Mouse (Mus musculus) liver, postnatal 0 days (tissue): Measurements from ENCODE around the gene Plin1. TPM values are rescaled to one million over a fixed set of nuclear protein-coding genes. Genes with fewer than 3 reads are reported as not detected.

Source experiments
- ATAC-seq: fragments of 200-750 bp; cut with Nextera tagmentation; 2 replicates; pipeline ENCODE4 v1.8.0; 2017; ENCODE audit warnings: mild to moderate bottlenecking, moderate library complexity
- DNase-seq: peaks from one replicate; pipeline ENCODE4 v3.0.0-alpha.2; 2016
- H3K27ac ChIP-seq: fragments of 300-500 bp; sonication (generic); 2 replicates; pipeline ENCODE4 v1.5.1; 2014; ENCODE audit warnings: antibody characterized with exemption, moderate library complexity, mild to moderate bottlenecking, low read depth
- H3K27me3 ChIP-seq: fragments of 300-500 bp; sonication (generic); 2 replicates; pipeline ENCODE4 v1.6.1; 2014; ENCODE audit warnings: low read length, control low read depth, mixed read lengths; ENCODE audit not compliant: insufficient read depth
- H3K36me3 ChIP-seq: fragments of 300-500 bp; sonication (generic); replicated peaks from 2 replicates; pipeline ENCODE4 v1.6.1; 2014; ENCODE audit warnings: mild to moderate bottlenecking, control low read depth, low read length, moderate library complexity, mixed read lengths; ENCODE audit not compliant: insufficient read depth
- H3K4me1 ChIP-seq: fragments of 300-500 bp; sonication (generic); 2 replicates; pipeline ENCODE4 v1.6.1; 2014; ENCODE audit warnings: antibody characterized with exemption, mild to moderate bottlenecking, control low read depth; ENCODE audit not compliant: insufficient read depth
- H3K4me2 ChIP-seq: fragments of 300-500 bp; sonication (generic); 2 replicates; pipeline ENCODE4 v1.6.1; 2014; ENCODE audit warnings: low read depth, mild to moderate bottlenecking, low read length, moderate library complexity, mixed read lengths
- H3K4me3 ChIP-seq: fragments of 300-500 bp; sonication (generic); 2 replicates; pipeline ENCODE4 v1.5.1; 2014; ENCODE audit warnings: low read depth, low read length
- H3K9ac ChIP-seq: fragments of 300-500 bp; sonication (generic); replicated peaks from 2 replicates; pipeline ENCODE4 v1.6.1; 2014; ENCODE audit warnings: mild to moderate bottlenecking, moderate library complexity
- H3K9me3 ChIP-seq: fragments of 300-500 bp; sonication (generic); 2 replicates; pipeline ENCODE4 v1.6.1; 2016; ENCODE audit warnings: mild to moderate bottlenecking, control low read depth, low read length, mixed read lengths
- CTCF ChIP-seq: sonication (generic); IDR thresholded peaks from 2 replicates; pipeline ENCODE4 v1.5.1; 2016; ENCODE audit warnings: antibody characterized with exemption, low read depth
- EP300 ChIP-seq: IDR thresholded peaks from 2 replicates; pipeline ENCODE4 v1.6.1; 2016; ENCODE audit warnings: antibody characterized with exemption, low read depth, mild to moderate bottlenecking
- WGBS: fragments of 180-500 bp; shearing (Covaris S2); extraction: QIAGEN DNeasy Blood & Tissue Kit; methylation state at CpG from one replicate; pipeline ENCODE4 v1.1.7; 2014; ENCODE audit not compliant: insufficient replicate concordance; 5-methylcytosine and 5-hydroxymethylcytosine counted together
- polyA plus RNA-seq: library from polyadenylated mRNA; unstranded; fragments of >200 nt; fragmentation: Nextera tagmentation; extraction: Ambion mirVana; gene quantifications from 2 replicates; pipeline ENCODE4 v1.2.1, GENCODE M21; 2015

The Plin1 gene
- polyA plus RNA-seq, 1 experiment from 2014 or later, result not detected

GRCm38 (mm10) chr7:79670900-79671604 lies 61.7 kb downstream of the Plin1 start:
- TF ChIP-seq CTCF (no peak), EP300 (no peak)
- no peak overlapping the region for H3K4me3 ChIP-seq
- no peak for ATAC-seq

More at GRCm38 (mm10) chr7:79670900-79671604, 61.7 kb downstream of the Plin1 start:
- Histone ChIP-seq H3K4me1 (no peaks in the 10 kb centered on the region), H3K36me3 (peaks cover 69% of the 10 kb centered on the region), H3K27ac (no peak overlapping the region), H3K9ac (no peak overlapping the region), H3K9me3 (no peaks in the 10 kb centered on the region), H3K4me2 (no peak overlapping the region), H3K27me3 (no peaks in the 10 kb centered on the region)
- no peak for DNase-seq
- WGBS, result 94% methylated on average over 4 of the region's 4 CpGs

Other genes starting within 250 kb of the Plin1 start
- 0.20 TPM in 1 of 2 replicates, not detected in the other for gene Rhcg, start 115.2 kb downstream of the Plin1 start, polyA plus RNA-seq
- 2.2 and 2.5 TPM in 2 replicates for gene Ticrr, start 72.7 kb downstream of the Plin1 start, polyA plus RNA-seq
- 0.15 and 0.19 TPM in 2 replicates for gene Kif7, start 17.2 kb downstream of the Plin1 start, polyA plus RNA-seq
- 13.5 and 16.1 TPM in 2 replicates for gene Pex11a, start 10.2 kb upstream of the Plin1 start, polyA plus RNA-seq
- 0.11 and 0.19 TPM in 2 replicates for gene Wdr93, start 10.3 kb upstream of the Plin1 start, polyA plus RNA-seq
- gene Mesp1, start 60.9 kb upstream of the Plin1 start, polyA plus RNA-seq, result not detected in 2 replicates
- gene Mesp2, start 77.8 kb upstream of the Plin1 start, polyA plus RNA-seq, result 0.07 TPM in 1 of 2 replicates, not detected in the other
- gene Anpep, start 128.2 kb upstream of the Plin1 start, polyA plus RNA-seq, result 24.8 and 26.7 TPM in 2 replicates
- gene Ap3s2, start 187.7 kb upstream of the Plin1 start, polyA plus RNA-seq, result 8.0 and 8.3 TPM in 2 replicates
- gene Arpin, start 202.5 kb upstream of the Plin1 start, polyA plus RNA-seq, result 2.5 and 2.8 TPM in 2 replicates